ENCODE assay signal across 9 mouse cellular contexts in the genomic region with DNA sequence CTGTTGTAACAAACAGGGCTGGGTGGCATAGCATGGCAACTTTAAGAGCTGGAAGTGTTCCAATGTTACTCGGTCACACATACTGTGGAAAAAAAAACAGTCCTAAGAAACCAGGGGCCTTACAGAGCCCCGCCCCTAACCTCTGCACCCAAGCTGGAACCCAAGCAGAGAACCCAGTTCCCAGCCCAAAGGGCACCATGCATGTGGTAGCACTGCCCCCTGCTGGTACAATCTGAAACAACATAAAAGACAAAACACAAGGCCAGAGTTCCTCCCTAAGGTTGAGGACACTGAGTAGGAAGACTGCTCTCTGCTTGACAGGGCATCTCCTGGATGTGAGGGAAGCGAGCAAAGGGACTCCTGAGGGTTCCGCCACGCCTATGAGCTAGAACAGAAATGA. TPM values are rescaled to one million over a fixed set of nuclear protein-coding genes. Genes with fewer than 3 reads are reported as not detected.
DNase-seq lines count a peak whose midpoint lies in the region; ATAC-seq and TF ChIP-seq lines count a peak whose summit lies in the region.
"Had no signal": no experiment of that assay in that cellular context is flagged by ENCODE, and none has a peak within 500 bp of the region (broad histone marks: within the 10 kb centered on the region; RNA-seq: fewer than 3 reads in every experiment).

No protein-coding gene starts in this region.

- H3K9ac ChIP-seq in forebrain, embryonic 14.5 days (ENCODE audit: low read length): no peak overlapping the region
- no peak overlapping the region for H3K9ac ChIP-seq in kidney, postnatal 0 days (ENCODE audit: low read depth, low read length)
- no peak overlapping the region for H3K9ac ChIP-seq in liver, embryonic 13.5 days
- H3K9ac ChIP-seq: limb, embryonic 13.5 days had no signal

- H3K36me3 ChIP-seq in forebrain, embryonic 14.5 days (ENCODE audit: control insufficient read depth, insufficient read depth, low read length): no peaks in the 10 kb centered on the region
- H3K36me3 ChIP-seq in kidney, postnatal 0 days (ENCODE audit: insufficient read depth, low read length): no peaks in the 10 kb centered on the region
- no peaks in the 10 kb centered on the region for H3K36me3 ChIP-seq in liver, embryonic 13.5 days
- H3K36me3 ChIP-seq: limb, embryonic 13.5 days had no signal

- WGBS in forebrain, embryonic 14.5 days: 20% methylated on average over 5 of the region's 5 CpGs
- 15% methylated on average over 5 of the region's 5 CpGs for WGBS in kidney, postnatal 0 days
- 17% methylated on average over 5 of the region's 5 CpGs for WGBS in liver, embryonic 13.5 days (ENCODE audit: insufficient replicate concordance)

- H3K4me3 ChIP-seq in forebrain, embryonic 14.5 days (ENCODE audit: low read depth, low read length): no peak overlapping the region
- no peak overlapping the region for H3K4me3 ChIP-seq in kidney, postnatal 0 days (replicated peaks; ENCODE audit: low read depth, low read length)
- H3K4me3 ChIP-seq in liver, embryonic 13.5 days (replicated peaks): no peak overlapping the region
- H3K4me3 ChIP-seq: limb, embryonic 13.5 days had no signal

- H3K27me3 ChIP-seq in forebrain, embryonic 14.5 days (replicated peaks; ENCODE audit: control insufficient read depth, insufficient read depth, low read length): no peaks in the 10 kb centered on the region
- no peaks in the 10 kb centered on the region for H3K27me3 ChIP-seq in kidney, postnatal 0 days (ENCODE audit: insufficient read depth, low read length)
- H3K27me3 ChIP-seq in liver, embryonic 13.5 days: no peaks in the 10 kb centered on the region

- H3K4me1 ChIP-seq in forebrain, embryonic 14.5 days (ENCODE audit: control insufficient read depth, insufficient read depth, low read length): no peaks in the 10 kb centered on the region
- no peaks in the 10 kb centered on the region for H3K4me1 ChIP-seq in kidney, postnatal 0 days (replicated peaks; ENCODE audit: insufficient read depth, low read length)
- no peaks in the 10 kb centered on the region for H3K4me1 ChIP-seq in liver, embryonic 13.5 days (replicated peaks)
- H3K4me1 ChIP-seq: limb, embryonic 13.5 days had no signal

- H3K9me3 ChIP-seq in forebrain, embryonic 14.5 days (replicated peaks; ENCODE audit: control insufficient read depth, low read length): no peaks in the 10 kb centered on the region
- H3K9me3 ChIP-seq in kidney, postnatal 0 days (replicated peaks; ENCODE audit: low read length): no peaks in the 10 kb centered on the region
- H3K9me3 ChIP-seq in liver, embryonic 13.5 days (replicated peaks): no peaks in the 10 kb centered on the region
- H3K9me3 ChIP-seq: limb, embryonic 13.5 days had no signal

- H3K27ac ChIP-seq in forebrain, embryonic 14.5 days (ENCODE audit: low read depth, low read length): no peak overlapping the region
- no peak overlapping the region for H3K27ac ChIP-seq in kidney, postnatal 0 days
- H3K27ac ChIP-seq in liver, embryonic 13.5 days: no peak overlapping the region
- H3K27ac ChIP-seq: limb, embryonic 13.5 days had no signal

- ATAC-seq in forebrain, embryonic 14.5 days: peak; percentile 46; the same call in 1 of the 2 replicates
- ATAC-seq in kidney, postnatal 0 days (replicated peaks; ENCODE audit: low FRiP score, low read depth): no peak
- ATAC-seq in liver, embryonic 13.5 days (ENCODE audit: low read depth): no peak

- peak; percentile 94 for TF ChIP-seq CTCF in kidney, postnatal 0 days (IDR thresholded peaks at IDR 0.05; ENCODE audit: low read depth)

- DNase-seq in gastrocnemius, postnatal 10 days: peak; percentile 64
- DNase-seq in gastrocnemius, postnatal 25 days: no peak
- peak; percentile 15 for DNase-seq in CD4-positive helper T cell, adult 2 months (ENCODE audit: low read depth, low spot score)
- peak; percentile 25 for DNase-seq in c-Kit-positive CD71-positive TER-119-negative erythroid progenitor cells, embryonic 14.5 days (ENCODE audit: low read depth)
- peak; percentile 82 for DNase-seq in forebrain, embryonic 14.5 days (ENCODE audit: low spot score)
- peak; percentile 66 for DNase-seq in kidney, postnatal 0 days (ENCODE audit: low spot score)
- peak; percentile 13 for DNase-seq in liver, embryonic 13.5 days
- DNase-seq in skeletal muscle tissue, adult 2 months (ENCODE audit: low read depth, low spot score): peak; percentile 33

- H3K4me2 ChIP-seq in forebrain, embryonic 14.5 days (ENCODE audit: low read length): no peak overlapping the region
- H3K4me2 ChIP-seq in kidney, postnatal 0 days (ENCODE audit: low read length): no peak overlapping the region
- no peak overlapping the region for H3K4me2 ChIP-seq in liver, embryonic 13.5 days
- H3K4me2 ChIP-seq: limb, embryonic 13.5 days had no signal

RNA-seq across cellular contexts. Expression of gene Cpz, which starts 14.9 kb away (rescaled TPM):
- 10 to 100 TPM; 18.3 to 26.3 TPM for total RNA-seq in gastrocnemius, postnatal 10 days (2021)
- 1 to 10 TPM; 3.0 to 3.2 TPM for total RNA-seq in gastrocnemius, postnatal 25 days (2021)
- 0.88 and 1.4 TPM in 2 replicates for polyA plus RNA-seq in forebrain, embryonic 14.5 days (2014; fragmentation: Nextera tagmentation; extraction: Ambion mirVana)
- 4.7 and 6.0 TPM in 2 replicates for polyA plus RNA-seq in kidney, postnatal 0 days (2015; fragmentation: Nextera tagmentation; extraction: Ambion mirVana)
- polyA plus RNA-seq in liver, embryonic 13.5 days (2015; fragmentation: Nextera tagmentation; extraction: Ambion mirVana): 1.2 and 1.4 TPM in 2 replicates
